In genomic region chr1:97628016-97628415, GRCm38 (mm10) we compare ENCODE assay signal across 27 mouse cellular contexts. TPM values are rescaled to one million over a fixed set of nuclear protein-coding genes. Genes with fewer than 3 reads are reported as not detected.
DNase-seq lines count a peak whose midpoint lies in the region; ATAC-seq and TF ChIP-seq lines count a peak whose summit lies in the region.
"Had no signal": no experiment of that assay in that cellular context is flagged by ENCODE, and none has a peak within 500 bp of the region (broad histone marks: within the 10 kb centered on the region; RNA-seq: fewer than 3 reads in every experiment).

No protein-coding gene starts in this region.

- WGBS in hindbrain, embryonic 10.5 days, result 74% methylated on average over 8 of the region's 8 CpGs
- WGBS in hindbrain, embryonic 12.5 days, result 60% methylated on average over 8 of the region's 8 CpGs
- 66% methylated on average over 8 of the region's 8 CpGs for WGBS in midbrain, embryonic 13.5 days
- WGBS in midbrain, embryonic 16.5 days, result 57% methylated on average over 8 of the region's 8 CpGs
- 68% methylated on average over 8 of the region's 8 CpGs for WGBS in hindbrain, postnatal 0 days
- WGBS in forebrain, postnatal 0 days, result 65% methylated on average over 8 of the region's 8 CpGs

- TF ChIP-seq CTCF in hindbrain, postnatal 0 days (IDR thresholded peaks at IDR 0.05; ENCODE audit: low read depth), result no peak
- TF ChIP-seq CTCF in forebrain, postnatal 0 days (IDR thresholded peaks at IDR 0.05; ENCODE audit: low read depth), result no peak

- no peak for ATAC-seq in hindbrain, embryonic 12.5 days (ENCODE audit: low FRiP score)
- no peak for ATAC-seq in midbrain, embryonic 13.5 days
- no peak for ATAC-seq in midbrain, embryonic 16.5 days
- ATAC-seq in hindbrain, postnatal 0 days, result peak; percentile 48; the same call in 1 of the 2 replicates
- no peak; the same call in 1 of the 2 replicates for ATAC-seq in forebrain, postnatal 0 days
- ATAC-seq: forebrain, embryonic 15.5 days; intestine, postnatal 0 days had no signal

- no peak overlapping the region for H3K4me2 ChIP-seq in hindbrain, embryonic 12.5 days (replicated peaks)
- H3K4me2 ChIP-seq in midbrain, embryonic 13.5 days (replicated peaks), result no peak overlapping the region
- no peak overlapping the region for H3K4me2 ChIP-seq in midbrain, embryonic 16.5 days (ENCODE audit: low read length)
- no peak overlapping the region for H3K4me2 ChIP-seq in hindbrain, postnatal 0 days (ENCODE audit: low read depth, low read length)
- no peak overlapping the region for H3K4me2 ChIP-seq in forebrain, postnatal 0 days (ENCODE audit: low read depth)
- H3K4me2 ChIP-seq: embryonic facial prominence, embryonic 12.5 days; forebrain, embryonic 15.5 days; heart, embryonic 11.5 days; limb, embryonic 12.5 days; liver, embryonic 15.5 days; lung, embryonic 14.5 days; neural tube, embryonic 13.5 days had no signal

- H3K4me3 ChIP-seq in hindbrain, embryonic 10.5 days, result no peak overlapping the region
- H3K4me3 ChIP-seq in hindbrain, embryonic 12.5 days, result no peak overlapping the region
- no peak overlapping the region for H3K4me3 ChIP-seq in midbrain, embryonic 13.5 days (replicated peaks)
- H3K4me3 ChIP-seq in midbrain, embryonic 16.5 days (ENCODE audit: low read depth, low read length), result no peak overlapping the region
- H3K4me3 ChIP-seq in hindbrain, postnatal 0 days (ENCODE audit: low read length), result no peak overlapping the region
- H3K4me3 ChIP-seq in forebrain, postnatal 0 days (ENCODE audit: low read depth, low read length), result no peak overlapping the region
- H3K4me3 ChIP-seq: embryonic facial prominence, embryonic 12.5 days; forebrain, embryonic 15.5 days; limb, embryonic 12.5 days; liver, embryonic 15.5 days; neural tube, embryonic 13.5 days had no signal

- no peaks in the 10 kb centered on the region for H3K9me3 ChIP-seq in hindbrain, embryonic 10.5 days
- H3K9me3 ChIP-seq in hindbrain, embryonic 12.5 days (replicated peaks), result no peaks in the 10 kb centered on the region
- H3K9me3 ChIP-seq in midbrain, embryonic 13.5 days, result no peaks in the 10 kb centered on the region
- no peaks in the 10 kb centered on the region for H3K9me3 ChIP-seq in midbrain, embryonic 16.5 days (replicated peaks; ENCODE audit: control insufficient read depth, low read length, poor library complexity, severe bottlenecking)
- H3K9me3 ChIP-seq in hindbrain, postnatal 0 days (ENCODE audit: low read length), result no peaks in the 10 kb centered on the region
- H3K9me3 ChIP-seq in forebrain, postnatal 0 days (ENCODE audit: low read length), result no peaks in the 10 kb centered on the region
- H3K9me3 ChIP-seq: embryonic facial prominence, embryonic 12.5 days; forebrain, embryonic 15.5 days; limb, embryonic 12.5 days; liver, embryonic 15.5 days; neural tube, embryonic 13.5 days had no signal

- DNase-seq in cerebellum, postnatal 14 days, result peak; percentile 22
- no peak for DNase-seq in cerebellum, adult 9-10 months
- no peak for DNase-seq in hindbrain, embryonic 10.5 days (ENCODE audit: low spot score)
- DNase-seq in hindbrain, postnatal 0 days (ENCODE audit: low spot score), result no peak
- no peak for DNase-seq in forebrain, postnatal 0 days
- DNase-seq: adrenal gland, postnatal 14 days; cerebellum, adult 2 months; embryo, embryonic 11 days; heart, postnatal 36 days; kidney, adult 9 months; kidney, postnatal 10 days; layer of hippocampus, adult 9-11 months; lung, embryonic 14.5 days; lung, postnatal 14 days; thymus, adult 2 months; thymus, postnatal 36 days had no signal

- H3K27me3 ChIP-seq in hindbrain, embryonic 10.5 days (ENCODE audit: insufficient read depth, poor library complexity, severe bottlenecking), result no peaks in the 10 kb centered on the region
- H3K27me3 ChIP-seq in hindbrain, embryonic 12.5 days, result no peaks in the 10 kb centered on the region
- H3K27me3 ChIP-seq in midbrain, embryonic 13.5 days, result no peaks in the 10 kb centered on the region
- no peaks in the 10 kb centered on the region for H3K27me3 ChIP-seq in midbrain, embryonic 16.5 days (ENCODE audit: control insufficient read depth, insufficient read depth, low read depth, low read length)
- no peaks in the 10 kb centered on the region for H3K27me3 ChIP-seq in hindbrain, postnatal 0 days (ENCODE audit: insufficient read depth, low read length)
- no peaks in the 10 kb centered on the region for H3K27me3 ChIP-seq in forebrain, postnatal 0 days (ENCODE audit: insufficient read depth, low read length)
- H3K27me3 ChIP-seq: embryonic facial prominence, embryonic 12.5 days; forebrain, embryonic 15.5 days; limb, embryonic 12.5 days; liver, embryonic 15.5 days; neural tube, embryonic 13.5 days had no signal

- H3K27ac ChIP-seq in hindbrain, embryonic 10.5 days, result 0 out of 2 replicates have a peak overlapping the region, but pooled peaks have one; percentile 23
- no peak overlapping the region for H3K27ac ChIP-seq in hindbrain, embryonic 12.5 days
- H3K27ac ChIP-seq in midbrain, embryonic 13.5 days, result 0 out of 2 replicates have a peak overlapping the region, but pooled peaks have one; percentile 51
- no peak overlapping the region for H3K27ac ChIP-seq in midbrain, embryonic 16.5 days (ENCODE audit: low read length)
- H3K27ac ChIP-seq in hindbrain, postnatal 0 days, result no peak overlapping the region
- H3K27ac ChIP-seq in forebrain, postnatal 0 days (ENCODE audit: low read depth, low read length), result no peak overlapping the region
- H3K27ac ChIP-seq: embryonic facial prominence, embryonic 12.5 days; forebrain, embryonic 15.5 days; limb, embryonic 12.5 days; liver, embryonic 15.5 days; neural tube, embryonic 13.5 days had no signal

- peaks cover 31% of the 10 kb centered on the region for H3K4me1 ChIP-seq in hindbrain, embryonic 10.5 days (replicated peaks)
- H3K4me1 ChIP-seq in hindbrain, embryonic 12.5 days, result peaks cover 6% of the 10 kb centered on the region
- peaks cover 35% of the 10 kb centered on the region for H3K4me1 ChIP-seq in midbrain, embryonic 13.5 days (replicated peaks)
- H3K4me1 ChIP-seq in midbrain, embryonic 16.5 days (ENCODE audit: control insufficient read depth, insufficient read depth, low read length), result peaks cover 12% of the 10 kb centered on the region
- no peaks in the 10 kb centered on the region for H3K4me1 ChIP-seq in hindbrain, postnatal 0 days (ENCODE audit: insufficient read depth, low read length)
- 0 out of 2 replicates have a peak, but pooled peaks cover 8% of the 10 kb centered on the region for H3K4me1 ChIP-seq in forebrain, postnatal 0 days (ENCODE audit: insufficient read depth)
- H3K4me1 ChIP-seq: embryonic facial prominence, embryonic 12.5 days; limb, embryonic 12.5 days had no signal

- H3K36me3 ChIP-seq in hindbrain, embryonic 10.5 days, result no peaks in the 10 kb centered on the region
- no peaks in the 10 kb centered on the region for H3K36me3 ChIP-seq in hindbrain, embryonic 12.5 days
- no peaks in the 10 kb centered on the region for H3K36me3 ChIP-seq in midbrain, embryonic 13.5 days
- H3K36me3 ChIP-seq in midbrain, embryonic 16.5 days (ENCODE audit: control insufficient read depth, insufficient read depth, low read length), result no peaks in the 10 kb centered on the region
- H3K36me3 ChIP-seq in hindbrain, postnatal 0 days (ENCODE audit: insufficient read depth, low read length), result no peaks in the 10 kb centered on the region
- H3K36me3 ChIP-seq in forebrain, postnatal 0 days (ENCODE audit: insufficient read depth), result no peaks in the 10 kb centered on the region
- H3K36me3 ChIP-seq: embryonic facial prominence, embryonic 12.5 days; forebrain, embryonic 15.5 days; G1E; limb, embryonic 12.5 days; neural tube, embryonic 13.5 days had no signal

- no peak overlapping the region for H3K9ac ChIP-seq in hindbrain, embryonic 12.5 days
- no peak overlapping the region for H3K9ac ChIP-seq in midbrain, embryonic 13.5 days (replicated peaks)
- no peak overlapping the region for H3K9ac ChIP-seq in midbrain, embryonic 16.5 days (ENCODE audit: low read depth, low read length)
- H3K9ac ChIP-seq in hindbrain, postnatal 0 days (replicated peaks; ENCODE audit: low read length), result no peak overlapping the region
- no peak overlapping the region for H3K9ac ChIP-seq in forebrain, postnatal 0 days
- H3K9ac ChIP-seq: embryonic facial prominence, embryonic 12.5 days; forebrain, embryonic 15.5 days; limb, embryonic 12.5 days; liver, embryonic 15.5 days; lung, embryonic 14.5 days; neural tube, embryonic 13.5 days had no signal

RNA-seq across cellular contexts. Expression of gene D1Ertd622e, which starts 33.9 kb away (rescaled TPM):
- polyA plus RNA-seq in hindbrain, embryonic 10.5 days (2016; fragmentation: Nextera tagmentation; extraction: Ambion mirVana), result 25.2 and 26.4 TPM in 2 replicates
- 34.0 and 37.8 TPM in 2 replicates for polyA plus RNA-seq in hindbrain, embryonic 12.5 days (2016; fragmentation: Nextera tagmentation; extraction: Ambion mirVana)
- polyA plus RNA-seq in midbrain, embryonic 13.5 days (2015; fragmentation: Nextera tagmentation; extraction: Ambion mirVana), result 51.6 and 55.5 TPM in 2 replicates
- 64.9 and 75.9 TPM in 2 replicates for polyA plus RNA-seq in midbrain, embryonic 16.5 days (2015; fragmentation: Nextera tagmentation; extraction: Ambion mirVana)
- 57.0 and 60.8 TPM in 2 replicates for total RNA-seq in hindbrain, postnatal 0 days (2014; rRNA removed)
- polyA plus RNA-seq in hindbrain, postnatal 0 days (2015; fragmentation: Nextera tagmentation; extraction: Ambion mirVana), result 53.3 and 58.3 TPM in 2 replicates
- 30.1 and 48.7 TPM in 2 replicates for total RNA-seq in forebrain, postnatal 0 days (2014; rRNA removed)
- 59.2 and 60.0 TPM in 2 replicates for polyA plus RNA-seq in forebrain, postnatal 0 days (2015; fragmentation: Nextera tagmentation; extraction: Ambion mirVana)

Comparison
In these comparisons a context has a peak if more than half of its experiments do, and no peak if none do; other contexts are left out.
1. DNase-seq: peak in cerebellum, postnatal 14 days (2 of 2); none in cerebellum, adult 9-10 months (single experiment), hindbrain, embryonic 10.5 days (single experiment), hindbrain, postnatal 0 days (single experiment) and forebrain, postnatal 0 days (single experiment).
2. H3K27ac ChIP-seq: peak in hindbrain, embryonic 10.5 days (single experiment) and midbrain, embryonic 13.5 days (single experiment); none in hindbrain, embryonic 12.5 days (single experiment), midbrain, embryonic 16.5 days (single experiment), hindbrain, postnatal 0 days (single experiment) and forebrain, postnatal 0 days (single experiment).